In the genomic region with DNA sequence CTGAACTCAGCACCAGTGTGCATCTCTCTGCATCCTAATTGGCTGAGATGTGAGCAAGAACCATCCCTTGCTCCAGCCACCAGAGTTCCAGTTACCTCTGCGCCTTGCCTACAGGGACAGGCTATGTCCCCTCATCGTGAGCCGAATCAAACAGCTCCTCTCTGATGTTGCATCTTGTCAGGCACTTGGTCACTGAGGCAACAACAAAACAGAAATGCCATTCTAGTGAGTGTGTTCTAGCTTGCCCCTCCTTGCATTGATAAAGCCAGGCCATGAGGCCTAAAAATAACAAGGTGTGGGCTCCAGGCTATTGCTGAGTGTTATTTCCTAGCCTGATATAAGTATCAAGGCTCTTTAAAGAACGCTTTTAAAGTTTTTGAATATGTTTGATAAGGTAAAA, we compare ENCODE assay signal across 20 mouse cellular contexts.
"Had no signal": no experiment of that assay in that cellular context is flagged by ENCODE, and none has a peak within 500 bp of the region (broad histone marks: within the 10 kb centered on the region; RNA-seq: fewer than 3 reads in every experiment).

No protein-coding gene starts in this region.

- H3K9ac ChIP-seq: limb, embryonic 13.5 days; liver, embryonic 14.5 days; liver, postnatal 0 days; lung, embryonic 14.5 days; midbrain, embryonic 12.5 days; midbrain, embryonic 15.5 days; neural tube, embryonic 12.5 days; neural tube, embryonic 15.5 days; stomach, embryonic 15.5 days had no signal

- H3K4me1 ChIP-seq: limb, embryonic 10.5 days; limb, embryonic 13.5 days; midbrain, embryonic 12.5 days; midbrain, embryonic 15.5 days; neural tube, embryonic 12.5 days; neural tube, embryonic 15.5 days; stomach, embryonic 15.5 days had no signal

- H3K4me3 ChIP-seq: layer of hippocampus, adult 2 months; limb, embryonic 10.5 days; limb, embryonic 13.5 days; midbrain, embryonic 12.5 days; midbrain, embryonic 15.5 days; neural tube, embryonic 12.5 days; neural tube, embryonic 15.5 days; stomach, embryonic 15.5 days had no signal

- H3K4me2 ChIP-seq: limb, embryonic 13.5 days; lung, embryonic 14.5 days; midbrain, embryonic 12.5 days; midbrain, embryonic 15.5 days; neural tube, embryonic 12.5 days; neural tube, embryonic 15.5 days; stomach, embryonic 15.5 days had no signal

- H3K27ac ChIP-seq: kidney, postnatal 0 days; layer of hippocampus, adult 2 months; limb, embryonic 10.5 days; limb, embryonic 13.5 days; liver, embryonic 14.5 days; macrophage; midbrain, embryonic 12.5 days; midbrain, embryonic 15.5 days; neural tube, embryonic 12.5 days; neural tube, embryonic 15.5 days; stomach, embryonic 15.5 days had no signal

- DNase-seq: kidney, postnatal 25 days; layer of hippocampus, adult 9-11 months; liver, postnatal 0 days; lung, embryonic 14.5 days; right cerebral cortex, adult 18-20 months; right cerebral cortex, postnatal 14 days; right cerebral cortex, postnatal 4 days; thymus, postnatal 25 days had no signal

- ATAC-seq: liver, postnatal 0 days; lung, postnatal 0 days; midbrain, embryonic 15.5 days had no signal

- H3K9me3 ChIP-seq: limb, embryonic 10.5 days; limb, embryonic 13.5 days; midbrain, embryonic 12.5 days; midbrain, embryonic 15.5 days; neural tube, embryonic 12.5 days; neural tube, embryonic 15.5 days; stomach, embryonic 15.5 days had no signal

- H3K36me3 ChIP-seq: limb, embryonic 10.5 days; limb, embryonic 13.5 days; midbrain, embryonic 12.5 days; midbrain, embryonic 15.5 days; neural tube, embryonic 12.5 days; neural tube, embryonic 15.5 days; stomach, embryonic 15.5 days had no signal

- H3K27me3 ChIP-seq: limb, embryonic 13.5 days; midbrain, embryonic 12.5 days; midbrain, embryonic 15.5 days; neural tube, embryonic 12.5 days; neural tube, embryonic 15.5 days; stomach, embryonic 15.5 days had no signal
